Mouse (Mus musculus) cerebellum, adult (tissue): Measurements from ENCODE around the gene Cish.

Experiments
- ATAC-seq: cut with Nextera tagmentation; 2 replicates; pipeline ENCODE4 v1.9.2; 2017; ENCODE audit warnings: mild to moderate bottlenecking, moderate library complexity, mixed read lengths; ENCODE audit not compliant: insufficient number of reproducible peaks, low FRiP score, low TSS enrichment

The Cish gene

GRCm38 (mm10) chr9:107275710-107276109 is 20.1 kb upstream of the Cish start:
- ATAC-seq = no peak

DNA sequence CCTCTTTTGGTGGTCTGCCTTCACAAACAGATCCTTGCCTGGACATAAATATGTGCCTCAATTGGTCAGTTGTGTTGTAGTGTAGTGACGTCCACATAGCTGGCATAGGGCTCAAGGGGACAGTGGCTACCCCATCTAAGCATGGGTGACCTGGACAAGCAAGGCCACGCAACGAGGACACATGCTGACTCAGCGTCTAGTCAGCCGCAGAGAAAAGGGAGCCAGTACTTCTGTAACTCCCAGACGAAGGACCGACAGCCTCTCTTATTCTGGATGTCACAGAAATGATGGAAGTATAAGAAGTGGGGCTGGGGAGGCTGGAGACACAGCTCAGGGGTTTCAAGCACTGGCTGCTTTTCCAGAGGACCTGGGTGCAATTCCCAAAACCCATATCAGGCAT is 18.2 kb upstream of the Cish start:
- no peak for ATAC-seq

GRCm38 (mm10) chr9:107278126-107278525 is 17.7 kb upstream of the Cish start:
- ATAC-seq = 0 out of 2 replicates have a peak, but pooled peaks have one; percentile 19

- ATAC-seq = peak; percentile 73
These were observed 17.1 kb upstream of the Cish start for GRCm38 (mm10) chr9:107278527-107279377.

- no peak for ATAC-seq
These were observed 16.2 kb upstream of the Cish start for GRCm38 (mm10) chr9:107279378-107280321.

- no peak for ATAC-seq
These were observed 15.4 kb upstream of the Cish start for GRCm38 (mm10) chr9:107280322-107281027.

GRCm38 (mm10) chr9:107281241-107281987 is 14.4 kb upstream of the Cish start:
- ATAC-seq = no peak

DNA sequence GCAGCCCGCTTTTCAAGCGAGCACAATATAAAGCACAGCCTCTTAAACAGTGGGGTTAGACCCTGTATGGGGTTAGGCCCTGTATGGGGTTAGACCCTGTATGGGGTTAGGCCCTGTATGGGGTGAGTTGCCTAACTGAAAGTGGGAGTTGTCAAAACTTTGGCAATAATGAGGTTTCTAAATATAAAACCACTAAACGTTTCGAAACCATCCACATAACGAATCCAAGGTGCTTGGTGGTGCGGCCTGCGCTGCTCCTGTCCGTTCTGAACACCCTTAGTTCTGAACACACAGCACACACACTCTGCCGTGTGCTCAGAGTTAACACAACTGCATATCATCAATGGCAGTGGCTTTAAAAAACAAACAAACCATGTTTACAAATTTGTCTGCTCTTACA is 12.9 kb upstream of the Cish start:
- ATAC-seq = no peak

- ATAC-seq = no peak
These were observed 10.8 kb upstream of the Cish start for GRCm38 (mm10) chr9:107285009-107285408.

DNA sequence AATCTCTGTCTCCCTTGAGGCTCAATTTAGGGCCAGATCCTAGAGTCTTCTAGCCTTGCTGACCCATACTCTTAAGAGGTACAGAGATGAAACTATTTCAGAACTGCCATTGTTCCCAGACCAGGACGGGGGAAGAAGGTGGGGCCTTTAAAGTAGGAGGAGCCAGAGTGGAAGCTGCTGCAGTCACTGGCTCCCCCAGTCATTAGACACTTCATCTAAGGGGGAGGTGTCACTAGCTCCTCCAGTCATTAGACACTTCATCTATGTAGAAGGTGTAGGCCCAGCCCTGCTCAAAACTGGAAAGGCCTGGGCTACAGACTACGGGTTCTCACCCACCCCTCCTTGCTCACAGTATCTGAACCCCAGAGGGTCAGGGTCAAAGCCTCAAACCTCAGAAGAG is 8.5 kb upstream of the Cish start:
- no peak for ATAC-seq

GRCm38 (mm10) chr9:107288105-107288650 is 7.6 kb upstream of the Cish start:
- no peak for ATAC-seq

DNA sequence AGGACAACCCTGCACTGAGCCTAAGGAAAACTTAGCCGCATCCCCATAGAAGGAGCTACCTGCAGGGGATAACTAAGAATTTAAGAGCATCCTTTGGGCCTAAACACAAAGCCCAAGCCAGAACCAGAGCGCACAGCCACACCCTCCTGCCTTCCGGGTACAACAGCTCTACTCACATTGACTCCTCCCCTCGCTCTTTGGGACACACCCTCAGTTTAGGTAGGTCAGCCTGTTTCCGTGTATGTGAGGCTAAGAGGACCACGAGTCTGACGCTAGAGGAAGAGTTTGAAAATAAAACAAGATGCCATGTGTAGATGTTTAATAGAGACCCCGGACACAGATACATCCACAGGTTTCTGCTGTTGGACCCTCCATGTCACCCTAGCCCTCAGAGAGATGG is 7.1 kb upstream of the Cish start:
- no peak for ATAC-seq

- ATAC-seq = peak; percentile 43; the same call in 1 of the 2 replicates
These were observed 6.4 kb upstream of the Cish start, which contains the start of gene Mapkapk3 for GRCm38 (mm10) chr9:107289211-107290076. TSS of gene Mapkapk3 (minus strand) at chr9:107289877.

DNA sequence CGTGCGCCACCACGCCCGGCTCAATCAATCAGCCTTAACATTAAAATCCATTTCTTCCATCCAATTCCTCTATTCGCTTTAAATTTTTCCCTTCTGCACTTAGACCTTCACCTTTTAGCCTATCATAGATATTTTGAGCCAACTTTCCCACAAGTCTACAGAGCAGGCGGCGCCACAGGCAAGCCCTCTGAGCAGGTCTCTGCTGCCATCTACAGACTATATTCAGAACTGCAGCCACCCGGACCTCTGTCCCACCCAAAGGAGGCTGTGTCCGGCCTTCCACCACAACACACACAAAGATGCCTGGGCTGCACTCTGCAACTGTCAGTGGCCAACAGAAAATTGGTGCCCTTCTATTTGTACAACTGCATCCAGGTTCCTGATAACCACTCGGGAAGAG is 4.9 kb upstream of the Cish start:
- ATAC-seq = peak; percentile 50; the same call in 1 of the 2 replicates

DNA sequence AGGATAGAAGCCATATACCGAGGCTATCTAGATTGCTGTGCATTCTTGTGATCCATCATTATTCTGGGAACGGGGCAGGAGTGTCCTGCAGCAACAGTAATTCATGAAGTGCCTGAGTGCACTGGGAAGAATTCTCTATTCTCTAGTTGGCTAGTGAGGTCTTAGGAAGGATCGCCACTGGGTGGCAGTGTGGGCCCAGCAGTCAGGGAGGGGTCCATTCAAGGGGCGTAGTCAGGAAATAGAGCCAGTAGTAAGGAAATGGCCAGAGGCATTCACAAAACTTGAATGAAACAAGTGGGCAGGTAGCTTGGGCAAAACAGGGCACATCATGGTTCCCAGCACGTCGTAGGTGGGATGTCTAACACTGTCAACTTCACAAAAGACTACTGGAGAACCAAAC is 1.6 kb upstream of the Cish start:
- ATAC-seq = no peak

- ATAC-seq = no peak
These were observed 210 bp upstream of the Cish start for GRCm38 (mm10) chr9:107295616-107296015.

DNA sequence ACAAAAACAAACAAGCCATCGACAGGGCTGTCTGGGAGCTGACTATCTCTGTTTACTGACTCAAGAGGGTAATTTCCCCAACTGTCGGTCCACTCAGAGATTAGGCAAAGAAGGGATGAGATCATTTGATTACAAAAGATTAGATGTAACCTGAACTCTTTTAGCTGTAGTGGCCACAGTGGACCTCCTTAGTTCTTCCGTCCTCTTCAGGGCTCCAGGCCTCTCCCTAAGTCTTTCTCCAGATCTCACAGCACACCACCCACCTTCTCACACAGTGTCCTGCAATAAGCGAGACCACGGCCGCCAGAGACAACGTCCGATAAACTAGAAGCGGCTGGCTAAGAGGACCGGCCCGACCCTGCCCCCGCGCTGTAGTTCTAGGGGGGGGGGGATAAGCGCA is 215 bp downstream of the Cish start:
- no peak for ATAC-seq

GRCm38 (mm10) chr9:107296501-107296965 is 707 bp downstream of the Cish start:
- ATAC-seq = peak; percentile 96
